Mouse (Mus musculus) CH12.LX (cell line): ENCODE data around the gene Speg. TPM values are rescaled to one million over a fixed set of nuclear protein-coding genes. Genes with fewer than 3 reads are reported as not detected.

Source experiments
- DNase-seq: peaks from one replicate; pipeline ENCODE4 v3.0.0-alpha.2; 2013; ENCODE audit errors: extremely low read depth
- H3K27ac ChIP-seq: 2 replicates; pipeline ENCODE4 v1.5.1; 2012; ENCODE audit warnings: low read depth, mild to moderate bottlenecking, control low read depth, moderate library complexity; ENCODE audit not compliant: insufficient read depth
- H3K27me3 ChIP-seq: replicated peaks from 2 replicates; pipeline ENCODE3; 2012; ENCODE audit warnings: inconsistent platforms
- H3K36me3 ChIP-seq, 2 experiments: replicated peaks in 1 of 2; 2 replicates each; pipeline versions ENCODE3 to v1.6.1; 2012; ENCODE audit warnings: inconsistent platforms in 1 of 2, low read length in 1 of 2, mild to moderate bottlenecking in 1 of 2, mixed read lengths in 1 of 2, moderate library complexity in 1 of 2; ENCODE audit not compliant: control insufficient read depth in 1 of 2, insufficient read depth in 1 of 2
- H3K4me1 ChIP-seq, 2 experiments: 2 replicates each; pipeline ENCODE4 v1.6.1; 2012; ENCODE audit warnings: inconsistent platforms in 1 of 2, moderate library complexity in 1 of 2; ENCODE audit not compliant: insufficient read depth in 2 of 2, control insufficient read depth in 1 of 2
- H3K4me2 ChIP-seq: 2 replicates; pipeline ENCODE4 v1.6.1; 2012; ENCODE audit warnings: low read depth, mild to moderate bottlenecking, control low read depth; ENCODE audit not compliant: poor library complexity, insufficient read depth, severe bottlenecking
- H3K4me3 ChIP-seq, 3 experiments: fragments of 150-350 bp in 1 of 3; sonication (generic) in 1 of 3; replicated peaks in 1 of 3; 2 replicates each; pipeline versions ENCODE3 to v1.5.1; 2011 to 2012; ENCODE audit warnings: low read depth in 2 of 3, low read length in 2 of 3, mild to moderate bottlenecking in 2 of 3, moderate library complexity in 2 of 3, control low read depth in 1 of 3, improper control_type of control experiment in 1 of 3, inconsistent platforms in 1 of 3, mixed read lengths in 1 of 3; ENCODE audit not compliant: poor library complexity in 1 of 3
- H3K79me2 ChIP-seq: replicated peaks from 2 replicates; pipeline ENCODE4 v1.6.1; 2012; ENCODE audit warnings: mild to moderate bottlenecking, moderate library complexity; ENCODE audit not compliant: control insufficient read depth, poor library complexity, insufficient read depth, severe bottlenecking; ENCODE audit errors: extremely low read depth
- H3K9ac ChIP-seq: 2 replicates; pipeline ENCODE4 v1.6.1; 2012; ENCODE audit warnings: low read depth, mild to moderate bottlenecking, control low read depth, moderate library complexity; ENCODE audit not compliant: insufficient read depth
- H3K9me3 ChIP-seq: replicated peaks from 2 replicates; pipeline ENCODE3; 2012; ENCODE audit warnings: low read length, inconsistent platforms, mixed read lengths
- BHLHE40 ChIP-seq: IDR thresholded peaks from 2 replicates; pipeline ENCODE4 v1.6.1; 2011; ENCODE audit warnings: mild to moderate bottlenecking, low read depth, low read length, improper control_type of control experiment
- E2F4 ChIP-seq: IDR thresholded peaks from 2 replicates; pipeline ENCODE4 v1.6.1; 2011; ENCODE audit warnings: low read depth, low read length, improper control_type of control experiment; ENCODE audit not compliant: insufficient replicate concordance
- EP300 ChIP-seq: IDR thresholded peaks from 2 replicates; pipeline ENCODE4 v1.6.1; 2011; ENCODE audit warnings: low read length, improper control_type of control experiment
- ETS1 ChIP-seq: conservative IDR thresholded peaks from 2 replicates; pipeline ENCODE4 v1.6.1; 2012; ENCODE audit warnings: low read depth, mild to moderate bottlenecking, inconsistent platforms, low read length, improper control_type of control experiment, moderate library complexity
- GABPA ChIP-seq: IDR thresholded peaks from 2 replicates; pipeline ENCODE4 v1.6.1; 2012; ENCODE audit warnings: low read depth, low read length, improper control_type of control experiment, inconsistent platforms; ENCODE audit not compliant: insufficient replicate concordance
- HCFC1 ChIP-seq: IDR thresholded peaks from 2 replicates; pipeline ENCODE4 v1.6.1; 2012; ENCODE audit warnings: low read depth, mild to moderate bottlenecking, inconsistent platforms, low read length, improper control_type of control experiment
- IRF4 ChIP-seq: IDR thresholded peaks from 2 replicates; pipeline ENCODE4 v1.6.1; 2014; ENCODE audit warnings: low read depth, mild to moderate bottlenecking, inconsistent platforms, low read length, improper control_type of control experiment
- JUN ChIP-seq: IDR thresholded peaks from 2 replicates; pipeline ENCODE4 v1.6.1; 2011; ENCODE audit warnings: low read depth, mild to moderate bottlenecking, low read length, improper control_type of control experiment, moderate library complexity; ENCODE audit not compliant: insufficient read depth
- KAT2A ChIP-seq: IDR thresholded peaks from 2 replicates; pipeline ENCODE4 v1.6.1; 2012; ENCODE audit warnings: low read length, improper control_type of control experiment, inconsistent platforms; ENCODE audit not compliant: insufficient replicate concordance
- MAFK ChIP-seq: IDR thresholded peaks from 2 replicates; pipeline ENCODE4 v1.6.1; 2011; ENCODE audit warnings: low read length, improper control_type of control experiment; ENCODE audit not compliant: insufficient replicate concordance
- MEF2A ChIP-seq: IDR thresholded peaks from 2 replicates; pipeline ENCODE4 v1.6.1; 2014; ENCODE audit warnings: low read depth, mild to moderate bottlenecking, inconsistent platforms, low read length, improper control_type of control experiment, borderline replicate concordance
- MYC ChIP-seq: IDR thresholded peaks from 2 replicates; pipeline ENCODE4 v1.6.1; 2011; ENCODE audit warnings: low read depth, mild to moderate bottlenecking, improper control_type of control experiment, low read length
- NELFE ChIP-seq: IDR thresholded peaks from 2 replicates; pipeline ENCODE4 v1.6.1; 2011; ENCODE audit warnings: low read depth, low read length, improper control_type of control experiment
- POLR2AphosphoS2 ChIP-seq: IDR thresholded peaks from 2 replicates; pipeline ENCODE4 v1.6.1; 2011; ENCODE audit warnings: low read depth, low read length, improper control_type of control experiment
- SIN3A ChIP-seq: IDR thresholded peaks from 2 replicates; pipeline ENCODE4 v1.6.1; 2012; ENCODE audit warnings: low read length, improper control_type of control experiment, inconsistent platforms
- SMC3 ChIP-seq: IDR thresholded peaks from 2 replicates; pipeline ENCODE4 v1.6.1; 2011; ENCODE audit warnings: low read depth, low read length, improper control_type of control experiment
- ZKSCAN1 ChIP-seq: IDR thresholded peaks from 2 replicates; pipeline ENCODE4 v1.6.1; 2012; ENCODE audit warnings: low read depth, inconsistent platforms, low read length, improper control_type of control experiment, borderline replicate concordance
- ZMIZ1 ChIP-seq: IDR thresholded peaks from 2 replicates; pipeline ENCODE4 v1.6.1; 2012; ENCODE audit warnings: low read depth, mild to moderate bottlenecking, inconsistent platforms, low read length, improper control_type of control experiment
- dilution Hi-C: fragments of 300-500 bp; cut with MboI; formaldehyde crosslinking; loops from 2 replicates; pipeline ENCODE4 v1.14.3; 2020; ENCODE audit warnings: low sequenced_read_pairs; ENCODE audit not compliant: extremely low pct_unique_long_range_greater_than_20kb, extremely low pct_ligation_motif_present
- in situ Hi-C: fragments of 300-500 bp; cut with MboI; formaldehyde crosslinking; loops from 3 replicates; pipeline ENCODE4 v1.14.3; 2019; ENCODE audit warnings: low sequenced_read_pairs, low pct_ligation_motif_present, low pct_unique_long_range_greater_than_20kb, mixed read lengths
- polyA plus RNA-seq: library from polyadenylated mRNA; unstranded; fragments of >175 nt; gene quantifications from 2 replicates; pipeline ENCODE4 v1.2.1, GENCODE M21; 2012; ENCODE audit warnings: low read depth; ENCODE audit not compliant: insufficient read length
- total RNA-seq, 2 experiments: library from RNA; depleted of rRNA; stranded (reverse); fragments of 300-350 nt in 1 of 2; fragments of >200 nt in 1 of 2; gene quantifications; 2 replicates each; pipeline ENCODE4 v1.2.3; 2012 to 2014

Speg gene
- total and polyA plus RNA-seq, 3 experiments, result 13.1 to 30.7 (median 18.8) TPM

GRCm38 (mm10) chr1:75349275-75349674 lies 25.8 kb upstream of the Speg start:
- no peak for DNase-seq
- TF ChIP-seq GABPA, result no peak
- TF ChIP-seq SMC3, result no peak
- no peak for TF ChIP-seq NELFE
- TF ChIP-seq IRF4, result no peak
- no peak for TF ChIP-seq POLR2AphosphoS2
- no peak for TF ChIP-seq ETS1
- TF ChIP-seq HCFC1, result no peak
- TF ChIP-seq ZKSCAN1, result no peak
- no peak for TF ChIP-seq MYC
- TF ChIP-seq MAFK, result no peak
- TF ChIP-seq EP300, result no peak
- TF ChIP-seq E2F4, result no peak
- TF ChIP-seq ZMIZ1, result no peak
- TF ChIP-seq JUN, result no peak
- no peak for TF ChIP-seq KAT2A
- TF ChIP-seq MEF2A, result no peak
- Histone ChIP-seq H3K4me2 (no peak overlapping the region), H3K4me1 (peaks cover 10 to 32% of the 10 kb centered on the region in 2 experiments), H3K4me3 (no peak overlapping the region), H3K27me3 (no peaks in the 10 kb centered on the region), H3K27ac (no peak overlapping the region), H3K9me3 (no peaks in the 10 kb centered on the region), H3K9ac (no peak overlapping the region), H3K36me3 (no peaks in the 10 kb centered on the region), H3K79me2 (no peaks in the 10 kb centered on the region)
- in situ Hi-C loops (loop anchor here (5.0 to 25.0 kb wide), 2 partner anchors 123 to 213 kb away; no protein-coding TSS in a partner anchor), dilution Hi-C loops (no loop called here)

DNA sequence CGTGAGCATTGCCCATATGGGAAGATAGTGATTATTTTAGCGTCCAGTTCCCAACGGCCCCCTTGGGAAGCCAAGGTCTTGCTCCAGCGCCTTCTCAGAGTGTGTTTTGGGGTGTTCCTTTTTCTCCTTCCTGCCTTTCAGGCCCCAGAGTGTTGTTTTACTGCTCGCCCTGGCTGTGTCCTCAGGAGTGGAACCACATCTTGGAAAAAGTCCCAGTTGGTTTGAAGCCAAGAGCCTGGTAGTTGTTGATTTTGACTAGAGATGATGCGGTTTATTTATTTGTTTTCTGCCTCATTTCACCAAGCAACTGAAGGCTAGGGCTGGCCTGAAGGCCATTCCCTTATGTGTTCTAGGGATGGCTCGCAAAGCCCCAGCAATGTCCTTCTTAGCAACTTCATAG lies 17.8 kb upstream of the Speg start:
- H3K27me3 ChIP-seq, result no peaks in the 10 kb centered on the region
- peaks cover 3 to 20% of the 10 kb centered on the region in 2 experiments; a peak in 3 of 4 replicates for H3K4me1 ChIP-seq
- no peak for DNase-seq
- H3K9ac ChIP-seq, result no peak overlapping the region
- H3K79me2 ChIP-seq, result no peaks in the 10 kb centered on the region
- no peaks in the 10 kb centered on the region for H3K36me3 ChIP-seq
- H3K4me3 ChIP-seq, result no peak overlapping the region
- in situ Hi-C loops, result no loop called here
- H3K4me2 ChIP-seq, result no peak overlapping the region
- dilution Hi-C loops, result no loop called here
- no peak overlapping the region for H3K27ac ChIP-seq
- TF ChIP-seq SIN3A (no peak), BHLHE40 (no peak), HCFC1 (no peak)
- H3K9me3 ChIP-seq, result peaks cover 3% of the 10 kb centered on the region
